Mouse (Mus musculus): ENCODE measurements around the gene Hist1h3f. TPM values are rescaled to one million over a fixed set of nuclear protein-coding genes. Genes with fewer than 3 reads are reported as not detected.
"Not testable (repeated sequence)": the region's sequence is repeated elsewhere in the genome, so short reads cannot be mapped to it uniquely, and the experiment has no call there.

Hist1h3f gene
- polyA plus RNA-seq, 1 experiment, result 9.6 TPM

DNA sequence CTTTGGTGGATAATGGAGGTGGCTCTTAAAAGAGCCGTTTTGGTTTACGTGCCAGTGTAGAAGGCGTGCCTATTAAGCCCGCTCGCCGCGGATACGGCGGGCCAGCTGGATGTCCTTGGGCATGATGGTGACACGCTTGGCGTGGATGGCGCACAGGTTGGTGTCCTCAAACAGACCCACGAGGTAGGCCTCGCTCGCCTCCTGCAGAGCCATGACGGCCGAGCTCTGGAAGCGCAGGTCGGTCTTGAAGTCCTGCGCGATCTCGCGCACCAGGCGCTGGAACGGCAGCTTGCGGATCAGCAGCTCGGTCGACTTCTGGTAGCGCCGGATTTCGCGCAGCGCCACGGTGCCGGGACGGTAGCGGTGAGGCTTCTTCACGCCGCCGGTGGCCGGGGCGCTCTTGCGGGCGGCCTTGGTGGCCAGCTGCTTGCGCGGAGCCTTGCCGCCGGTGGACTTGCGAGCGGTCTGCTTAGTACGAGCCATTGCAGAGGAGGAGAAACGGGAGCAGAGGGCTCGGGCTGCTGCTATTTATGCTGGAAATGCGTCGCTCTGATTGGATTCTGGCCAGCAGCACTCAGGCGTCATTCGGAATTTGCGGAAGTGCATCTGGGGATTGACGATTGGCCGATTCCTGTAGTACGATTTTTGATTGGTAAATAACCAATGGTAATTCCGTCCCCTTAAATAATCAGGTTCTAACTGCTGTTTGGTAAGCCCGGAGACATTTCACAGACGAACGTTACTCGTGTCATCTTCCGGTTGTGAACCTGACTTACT, 18.2 kb downstream of the Hist1h3f start, which contains the start of gene Hist1h3e:
Gene Hist1h3e (minus strand): TSS at position 487 of the 777 bp plus-strand sequence.
- not testable (repeated sequence) for H3K4me1 ChIP-seq (ENCODE audit: control insufficient read depth, insufficient read depth, insufficient read length, low read length); H3K36me3 ChIP-seq (ENCODE audit: control insufficient read depth, insufficient read depth, low read length); H3K27me3 ChIP-seq (ENCODE audit: control insufficient read depth, insufficient read depth, low read length)
- TF ChIP-seq POLR2A (IDR thresholded peaks at IDR 0.05; ENCODE audit: low read depth, low read length), result peak; percentile 97
- Histone ChIP-seq H3K27ac (ENCODE audit: insufficient read depth, low read depth, low read length) (peak within 1 kb of the TSS; percentile 93), H3K4me3 (ENCODE audit: low read depth, low read length) (peak within 1 kb of the TSS; percentile 93)
- under 1% methylated on average over 65 of the region's 67 CpGs for WGBS

- WGBS, result under 1% methylated on average over 18 of the region's 18 CpGs
- TF ChIP-seq POLR2A (IDR thresholded peaks at IDR 0.05; ENCODE audit: low read depth, low read length) (no peak), CTCF (IDR thresholded peaks at IDR 0.05; ENCODE audit: extremely low read depth, insufficient read length, insufficient replicate concordance, low read depth, low read length) (no peak)
- Histone ChIP-seq H3K4me3 (ENCODE audit: low read depth, low read length) (peak overlapping the region; percentile 39), H3K4me1 (ENCODE audit: control insufficient read depth, insufficient read depth, insufficient read length, low read length) (peaks cover 2% of the 10 kb centered on the region; the same call in 1 of the 2 replicates), H3K27ac (ENCODE audit: insufficient read depth, low read depth, low read length) (peak overlapping the region; percentile 93), H3K27me3 (ENCODE audit: control insufficient read depth, insufficient read depth, low read length) (no peaks in the 10 kb centered on the region), H3K36me3 (ENCODE audit: control insufficient read depth, insufficient read depth, low read length) (no peaks in the 10 kb centered on the region)
Observed at GRCm38 (mm10) chr13:23562699-23563462, 19.0 kb downstream of the Hist1h3f start.

- H3K4me1 ChIP-seq (ENCODE audit: control insufficient read depth, insufficient read depth, insufficient read length, low read length), result peaks cover 2% of the 10 kb centered on the region; the same call in 1 of the 2 replicates
- TF ChIP-seq CTCF (IDR thresholded peaks at IDR 0.05; ENCODE audit: extremely low read depth, insufficient read length, insufficient replicate concordance, low read depth, low read length) (no peak), POLR2A (IDR thresholded peaks at IDR 0.05; ENCODE audit: low read depth, low read length) (no peak)
- no peaks in the 10 kb centered on the region for H3K36me3 ChIP-seq (ENCODE audit: control insufficient read depth, insufficient read depth, low read length)
- 69% methylated on average over 2 of the region's 2 CpGs for WGBS
- H3K27ac ChIP-seq (ENCODE audit: insufficient read depth, low read depth, low read length), result no peak overlapping the region
- no peaks in the 10 kb centered on the region for H3K27me3 ChIP-seq (ENCODE audit: control insufficient read depth, insufficient read depth, low read length)
- H3K4me3 ChIP-seq (ENCODE audit: low read depth, low read length), result no peak overlapping the region
Observed at GRCm38 (mm10) chr13:23564482-23564881, 20.6 kb downstream of the Hist1h3f start.

DNA sequence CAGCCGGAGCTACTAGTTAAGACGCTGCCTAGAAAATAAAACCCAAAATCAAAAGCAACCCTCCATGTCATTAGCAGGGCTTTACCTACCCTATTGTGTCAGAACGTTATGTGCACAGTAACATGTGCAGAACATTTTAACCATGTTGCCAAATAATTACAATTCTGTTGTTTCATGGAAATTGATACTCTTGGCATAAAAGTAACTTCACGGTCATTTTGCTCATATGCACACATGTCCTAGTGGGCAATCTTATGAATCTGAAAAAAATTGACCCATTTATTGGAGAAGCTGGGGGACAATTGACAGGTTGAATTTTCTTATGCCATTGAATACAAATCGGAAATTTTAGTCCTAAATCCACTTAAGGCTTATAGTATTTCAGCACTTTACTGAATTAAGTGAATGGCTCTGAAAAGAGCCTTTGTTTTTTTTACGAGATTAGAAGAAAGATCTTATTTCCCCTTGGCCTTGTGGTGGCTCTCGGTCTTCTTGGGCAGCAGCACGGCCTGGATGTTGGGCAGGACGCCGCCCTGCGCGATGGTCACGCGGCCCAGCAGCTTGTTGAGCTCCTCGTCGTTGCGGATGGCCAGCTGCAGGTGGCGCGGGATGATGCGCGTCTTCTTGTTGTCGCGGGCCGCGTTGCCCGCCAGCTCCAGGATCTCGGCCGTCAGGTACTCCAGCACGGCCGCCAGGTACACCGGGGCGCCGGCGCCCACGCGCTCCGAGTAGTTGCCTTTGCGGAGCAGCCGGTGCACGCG, 26.6 kb downstream of the Hist1h3f start:
- not testable (repeated sequence) for H3K4me1 ChIP-seq (ENCODE audit: control insufficient read depth, insufficient read depth, insufficient read length, low read length); H3K27me3 ChIP-seq (ENCODE audit: control insufficient read depth, insufficient read depth, low read length); H3K36me3 ChIP-seq (ENCODE audit: control insufficient read depth, insufficient read depth, low read length)
- Histone ChIP-seq H3K27ac (ENCODE audit: insufficient read depth, low read depth, low read length) (peak overlapping the region; percentile 85), H3K4me3 (ENCODE audit: low read depth, low read length) (peak overlapping the region; percentile 69)
- under 1% methylated on average over 28 of the region's 41 CpGs for WGBS

DNA sequence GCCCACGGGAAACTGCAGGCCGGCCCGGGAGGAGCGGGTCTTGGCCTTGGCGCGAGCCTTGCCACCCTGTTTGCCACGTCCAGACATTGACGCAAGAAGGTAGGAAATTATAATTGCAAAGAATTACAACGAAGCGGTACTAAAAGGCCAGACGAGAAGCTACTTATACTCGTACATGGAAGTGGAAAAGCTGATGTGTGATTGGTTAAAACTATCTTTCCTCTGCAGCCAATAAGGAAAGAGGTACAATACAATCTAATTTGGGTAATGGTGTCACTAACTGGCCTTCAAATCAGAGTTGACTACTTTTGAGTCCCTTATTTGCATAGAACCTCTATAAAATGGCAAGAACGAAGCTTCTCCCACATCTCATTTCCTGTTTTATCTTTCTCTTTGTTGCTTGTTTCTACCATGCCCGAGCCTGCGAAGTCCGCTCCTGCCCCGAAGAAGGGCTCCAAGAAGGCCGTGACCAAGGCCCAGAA, 27.2 kb downstream of the Hist1h3f start, which contains the start of the genes Hist1h2ae and Hist1h2bg:
Gene Hist1h2ae (minus strand): TSS at position 199 of the 482 bp plus-strand sequence.
Gene Hist1h2bg (plus strand): TSS at position 375 of the 482 bp plus-strand sequence.
- TF ChIP-seq CTCF (IDR thresholded peaks at IDR 0.05; ENCODE audit: extremely low read depth, insufficient read length, insufficient replicate concordance, low read depth, low read length), result no peak
- 0% methylated on average over 18 of the region's 18 CpGs for WGBS
- Histone ChIP-seq H3K4me1 (ENCODE audit: control insufficient read depth, insufficient read depth, insufficient read length, low read length) (no peaks in the 10 kb centered on the region), H3K27ac (ENCODE audit: insufficient read depth, low read depth, low read length) (peak within 1 kb of the TSS; percentile 90), H3K4me3 (ENCODE audit: low read depth, low read length) (peak within 1 kb of the TSS; percentile 69), H3K36me3 (ENCODE audit: control insufficient read depth, insufficient read depth, low read length) (no peaks in the 10 kb centered on the region), H3K27me3 (ENCODE audit: control insufficient read depth, insufficient read depth, low read length) (no peaks in the 10 kb centered on the region)

- not testable (repeated sequence) for H3K36me3 ChIP-seq (ENCODE audit: control insufficient read depth, insufficient read depth, low read length); H3K4me1 ChIP-seq (ENCODE audit: control insufficient read depth, insufficient read depth, insufficient read length, low read length); H3K27me3 ChIP-seq (ENCODE audit: control insufficient read depth, insufficient read depth, low read length)
- Histone ChIP-seq H3K4me3 (ENCODE audit: low read depth, low read length) (peak overlapping the region; percentile 64), H3K27ac (ENCODE audit: insufficient read depth, low read depth, low read length) (peak overlapping the region; percentile 90)
- WGBS, result under 1% methylated on average over 19 of the region's 34 CpGs
Observed at GRCm38 (mm10) chr13:23571504-23572217, 27.8 kb downstream of the Hist1h3f start.

All from small intestine, adult 2 months (tissue).